Mouse (Mus musculus): ENCODE measurements around the gene Pacsin2. TPM values are rescaled to one million over a fixed set of nuclear protein-coding genes. Genes with fewer than 3 reads are reported as not detected.

The Pacsin2 gene
- polyA plus RNA-seq, 1 experiment from 2014 or later = 43.6 TPM

DNA sequence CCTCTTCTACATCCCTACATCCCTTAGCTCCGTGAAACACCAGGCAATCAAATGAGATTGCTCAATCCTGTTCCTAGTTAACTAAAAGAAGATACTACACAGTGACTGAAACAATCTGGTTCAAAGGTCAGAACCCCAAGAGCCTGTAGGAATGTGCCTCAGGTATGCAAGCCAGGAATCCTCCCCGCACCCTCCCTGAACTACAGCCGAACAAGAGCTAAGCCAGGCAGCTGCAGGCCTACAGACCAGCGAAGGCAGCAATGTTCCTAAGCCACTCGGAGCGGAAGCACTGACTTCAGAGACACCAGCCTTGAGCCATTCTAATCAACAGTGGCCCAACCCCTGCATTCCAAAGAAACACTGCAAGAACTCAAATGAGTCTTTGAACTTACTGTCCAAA is 20.0 kb downstream of the Pacsin2 start:
- no peaks in the 10 kb centered on the region for H3K36me3 ChIP-seq
- H3K4me2 ChIP-seq (replicated peaks) = no peak overlapping the region
- no peak overlapping the region for H3K4me3 ChIP-seq
- no peaks in the 10 kb centered on the region for H3K27me3 ChIP-seq
- peaks cover 10% of the 10 kb centered on the region for H3K4me1 ChIP-seq
- no peak overlapping the region for H3K9ac ChIP-seq (replicated peaks)
- ATAC-seq (ENCODE audit: low FRiP score, low read depth) = no peak
- no peak overlapping the region for H3K27ac ChIP-seq (replicated peaks)
- WGBS = 71% methylated on average over 6 of the region's 6 CpGs
- H3K9me3 ChIP-seq = no peaks in the 10 kb centered on the region

DNA sequence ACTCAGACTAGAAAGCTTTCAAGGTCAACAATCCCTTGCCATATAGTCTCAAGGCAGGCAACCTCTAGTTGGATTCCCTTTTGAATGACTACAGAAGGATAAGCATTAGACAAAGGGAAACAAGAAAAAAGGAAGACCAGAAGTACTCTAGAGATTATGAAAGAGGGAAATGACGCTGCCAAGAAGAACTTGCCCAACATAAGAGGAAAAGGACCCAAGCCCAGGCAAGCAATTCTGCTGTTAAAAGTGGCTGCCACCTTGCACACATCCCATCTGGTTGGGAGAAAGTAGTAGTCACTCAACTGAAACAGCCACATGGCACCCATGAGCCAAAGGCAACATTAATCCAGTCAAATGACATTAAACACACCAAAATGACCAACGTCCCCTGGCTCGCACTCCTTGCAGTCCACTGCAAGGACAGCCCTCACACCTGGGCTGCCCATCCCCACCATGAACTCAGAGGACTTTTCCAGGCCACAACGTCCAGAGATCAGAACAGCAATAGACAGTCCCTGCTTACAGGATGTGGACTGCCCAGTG is 21.8 kb downstream of the Pacsin2 start:
- H3K36me3 ChIP-seq = no peaks in the 10 kb centered on the region
- no peak overlapping the region for H3K4me3 ChIP-seq
- no peak for ATAC-seq (ENCODE audit: low FRiP score, low read depth)
- H3K27ac ChIP-seq (replicated peaks) = no peak overlapping the region
- no peaks in the 10 kb centered on the region for H3K9me3 ChIP-seq
- WGBS = 88% methylated on average over 4 of the region's 4 CpGs
- no peak overlapping the region for H3K9ac ChIP-seq (replicated peaks)
- no peak overlapping the region for H3K4me2 ChIP-seq (replicated peaks)
- no peaks in the 10 kb centered on the region for H3K27me3 ChIP-seq
- H3K4me1 ChIP-seq = peaks cover 8% of the 10 kb centered on the region

GRCm38 (mm10) chr15:83440726-83441125 is 23.7 kb downstream of the Pacsin2 start:
- H3K27me3 ChIP-seq = no peaks in the 10 kb centered on the region
- no peak overlapping the region for H3K9ac ChIP-seq (replicated peaks)
- H3K4me1 ChIP-seq = peaks cover 7% of the 10 kb centered on the region
- H3K36me3 ChIP-seq = no peaks in the 10 kb centered on the region
- ATAC-seq (ENCODE audit: low FRiP score, low read depth) = no peak
- WGBS = 80% methylated on average over 5 of the region's 5 CpGs
- no peaks in the 10 kb centered on the region for H3K9me3 ChIP-seq
- no peak overlapping the region for H3K4me3 ChIP-seq
- no peak overlapping the region for H3K4me2 ChIP-seq (replicated peaks)
- no peak overlapping the region for H3K27ac ChIP-seq (replicated peaks)

- Histone ChIP-seq H3K4me2 (replicated peaks) (no peak overlapping the region), H3K27ac (replicated peaks) (no peak overlapping the region), H3K4me3 (no peak overlapping the region), H3K27me3 (no peaks in the 10 kb centered on the region), H3K9me3 (no peaks in the 10 kb centered on the region), H3K4me1 (0 out of 2 replicates have a peak, but pooled peaks cover 2% of the 10 kb centered on the region), H3K9ac (replicated peaks) (no peak overlapping the region), H3K36me3 (no peaks in the 10 kb centered on the region)
- 80% methylated on average over 9 of the region's 9 CpGs for WGBS
- no peak for ATAC-seq (ENCODE audit: low FRiP score, low read depth)
Observed at GRCm38 (mm10) chr15:83436541-83436940, 27.9 kb downstream of the Pacsin2 start.

DNA sequence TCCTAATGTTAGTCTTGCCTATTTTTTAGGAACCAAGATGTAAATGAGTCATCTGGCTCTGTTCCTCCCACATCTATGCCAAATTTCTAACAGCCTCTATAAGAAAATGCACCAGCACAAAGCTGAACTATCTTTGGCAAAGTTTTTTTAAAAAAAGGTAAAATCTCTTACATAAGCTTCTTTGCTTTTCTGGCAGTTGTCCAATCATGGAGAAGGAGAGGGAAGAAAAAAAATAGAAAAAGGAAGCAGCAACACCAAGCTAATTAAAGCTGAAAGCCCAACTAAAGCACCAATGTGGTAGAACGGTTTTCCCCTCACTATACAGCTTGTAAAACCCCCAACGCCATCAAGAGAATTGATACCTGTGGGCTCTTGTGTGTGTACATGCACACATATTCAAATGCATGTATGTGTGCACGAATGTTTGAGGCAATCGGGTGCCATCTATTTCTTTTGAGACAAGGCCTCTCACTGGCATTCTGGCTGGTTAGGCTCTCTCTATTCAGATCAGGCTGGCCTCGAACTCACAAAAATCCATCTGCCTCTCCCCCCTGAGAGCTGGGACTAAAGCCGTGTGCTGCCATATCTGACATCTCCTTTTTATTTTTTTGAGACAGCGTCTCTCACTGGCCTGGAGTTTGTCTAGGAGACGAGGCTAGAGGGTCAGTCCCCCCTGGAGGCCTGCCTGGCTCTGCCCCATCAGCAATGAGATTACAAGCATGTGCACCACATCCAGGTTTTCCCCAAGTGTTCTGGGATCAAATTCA is 28.9 kb downstream of the Pacsin2 start:
- 85% methylated on average over 8 of the region's 8 CpGs for WGBS

GRCm38 (mm10) chr15:83434692-83435091 is 29.7 kb downstream of the Pacsin2 start:
- ATAC-seq (ENCODE audit: low FRiP score, low read depth) = no peak
- H3K4me1 ChIP-seq = 0 out of 2 replicates have a peak, but pooled peaks cover 2% of the 10 kb centered on the region
- H3K9me3 ChIP-seq = no peaks in the 10 kb centered on the region
- 85% methylated on average over 4 of the region's 4 CpGs for WGBS
- H3K27me3 ChIP-seq = no peaks in the 10 kb centered on the region
- H3K36me3 ChIP-seq = no peaks in the 10 kb centered on the region
- no peak overlapping the region for H3K4me3 ChIP-seq
- H3K9ac ChIP-seq (replicated peaks) = no peak overlapping the region
- no peak overlapping the region for H3K27ac ChIP-seq (replicated peaks)
- H3K4me2 ChIP-seq (replicated peaks) = no peak overlapping the region

More for the DNA sequence above, 28.9 kb downstream of the Pacsin2 start:
- ATAC-seq (ENCODE audit: low FRiP score, low read depth) = no peak
- H3K27me3 ChIP-seq = no peaks in the 10 kb centered on the region
- H3K4me2 ChIP-seq (replicated peaks) = no peak overlapping the region
- no peak overlapping the region for H3K27ac ChIP-seq (replicated peaks)
- H3K4me1 ChIP-seq = 0 out of 2 replicates have a peak, but pooled peaks cover 2% of the 10 kb centered on the region
- no peak overlapping the region for H3K9ac ChIP-seq (replicated peaks)
- H3K9me3 ChIP-seq = no peaks in the 10 kb centered on the region
- no peaks in the 10 kb centered on the region for H3K36me3 ChIP-seq
- H3K4me3 ChIP-seq = no peak overlapping the region

GRCm38 (mm10) chr15:83433344-83433743 is 31.1 kb downstream of the Pacsin2 start:
- 81% methylated on average over 2 of the region's 2 CpGs for WGBS
- Histone ChIP-seq H3K4me3 (no peak overlapping the region), H3K9ac (replicated peaks) (no peak overlapping the region), H3K4me2 (replicated peaks) (no peak overlapping the region), H3K9me3 (no peaks in the 10 kb centered on the region), H3K4me1 (0 out of 2 replicates have a peak, but pooled peaks cover 2% of the 10 kb centered on the region), H3K36me3 (no peaks in the 10 kb centered on the region), H3K27me3 (no peaks in the 10 kb centered on the region), H3K27ac (replicated peaks) (no peak overlapping the region)
- ATAC-seq (ENCODE audit: low FRiP score, low read depth) = no peak

DNA sequence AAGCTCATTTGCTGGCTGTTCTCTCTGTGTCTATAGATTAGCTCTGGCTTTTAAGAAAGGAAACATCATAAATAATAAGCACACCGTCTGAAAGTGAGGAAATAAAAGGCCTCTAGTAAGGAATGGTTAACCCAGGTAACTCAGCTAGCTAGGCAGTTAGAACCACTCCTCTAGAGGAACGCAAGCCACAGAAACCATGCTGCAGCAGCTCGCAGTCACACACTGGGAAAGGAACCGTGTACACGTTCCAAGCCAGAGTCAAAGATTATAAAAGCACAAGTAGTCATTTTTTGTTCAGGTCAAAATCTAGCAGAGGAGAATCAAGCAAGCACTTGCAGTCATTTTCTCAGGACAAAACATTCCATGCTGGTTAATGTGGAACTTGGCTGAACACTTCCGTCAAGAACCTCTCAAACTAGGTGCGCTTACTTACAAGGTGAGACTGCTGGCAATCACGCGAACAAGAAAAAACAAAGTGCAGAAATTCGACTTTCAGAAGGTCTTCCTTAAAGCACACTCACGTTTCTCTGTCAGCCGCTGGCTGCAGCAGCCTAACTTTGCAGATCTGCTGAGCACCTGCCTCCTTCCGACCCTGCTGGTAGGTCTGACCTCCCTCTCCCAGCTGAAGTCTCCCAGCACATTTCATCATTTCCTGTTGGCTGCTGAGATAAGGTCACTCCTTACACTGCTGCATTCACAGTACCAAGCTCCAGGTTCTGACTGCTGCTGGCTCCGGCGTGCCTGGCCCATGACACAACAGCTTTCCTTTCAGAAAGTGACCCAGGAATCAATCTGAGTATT is 32.0 kb downstream of the Pacsin2 start:
- Histone ChIP-seq H3K27ac (replicated peaks) (no peak overlapping the region), H3K4me3 (no peak overlapping the region), H3K4me2 (replicated peaks) (no peak overlapping the region), H3K27me3 (no peaks in the 10 kb centered on the region), H3K9ac (replicated peaks) (no peak overlapping the region), H3K4me1 (0 out of 2 replicates have a peak, but pooled peaks cover 2% of the 10 kb centered on the region), H3K9me3 (no peaks in the 10 kb centered on the region), H3K36me3 (no peaks in the 10 kb centered on the region)
- no peak for ATAC-seq (ENCODE audit: low FRiP score, low read depth)
- WGBS = 73% methylated on average over 15 of the region's 15 CpGs

DNA sequence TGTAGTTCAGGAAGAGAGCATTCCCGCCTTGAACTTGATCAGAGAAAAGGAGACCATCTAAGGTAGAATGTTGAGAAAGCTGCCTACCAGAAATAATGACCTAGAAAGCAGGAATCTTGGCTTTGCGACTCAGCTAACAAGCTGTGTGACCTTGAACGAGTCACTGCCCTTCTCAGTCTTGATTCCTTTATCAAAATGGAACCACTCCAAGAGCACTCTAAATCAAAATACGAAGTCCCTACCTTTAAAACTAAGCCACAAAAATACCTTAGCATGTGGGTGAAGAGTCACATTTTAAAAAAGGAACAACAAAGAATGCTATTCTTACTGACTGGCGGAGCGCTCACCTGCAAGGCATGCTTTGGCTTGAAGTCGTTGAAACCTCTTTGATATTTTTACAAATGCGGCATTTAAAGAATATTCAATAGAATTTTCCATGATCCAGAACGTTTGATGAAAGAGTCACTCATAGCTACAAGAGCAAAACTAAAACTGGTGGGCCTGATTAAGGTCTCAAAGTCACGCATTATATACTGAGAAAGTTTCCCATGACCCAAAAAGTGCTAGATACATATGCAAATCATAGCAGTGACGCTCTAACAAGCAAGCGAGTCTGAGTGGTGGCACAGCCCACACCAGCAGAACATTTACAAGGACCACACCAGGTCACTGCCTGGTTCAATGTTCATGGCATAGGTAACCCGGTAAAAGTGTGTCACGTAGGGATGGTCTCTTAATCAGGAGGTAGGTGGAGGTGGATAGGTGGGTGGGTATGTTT is 33.2 kb downstream of the Pacsin2 start:
- H3K4me1 ChIP-seq = peaks cover 2% of the 10 kb centered on the region; the same call in 1 of the 2 replicates
- no peak overlapping the region for H3K4me3 ChIP-seq
- no peak overlapping the region for H3K27ac ChIP-seq (replicated peaks)
- no peak overlapping the region for H3K9ac ChIP-seq (replicated peaks)
- WGBS = 93% methylated on average over 14 of the region's 14 CpGs
- no peaks in the 10 kb centered on the region for H3K27me3 ChIP-seq
- no peaks in the 10 kb centered on the region for H3K9me3 ChIP-seq
- H3K4me2 ChIP-seq (replicated peaks) = no peak overlapping the region
- no peak for ATAC-seq (ENCODE audit: low FRiP score, low read depth)
- H3K36me3 ChIP-seq = no peaks in the 10 kb centered on the region

DNA sequence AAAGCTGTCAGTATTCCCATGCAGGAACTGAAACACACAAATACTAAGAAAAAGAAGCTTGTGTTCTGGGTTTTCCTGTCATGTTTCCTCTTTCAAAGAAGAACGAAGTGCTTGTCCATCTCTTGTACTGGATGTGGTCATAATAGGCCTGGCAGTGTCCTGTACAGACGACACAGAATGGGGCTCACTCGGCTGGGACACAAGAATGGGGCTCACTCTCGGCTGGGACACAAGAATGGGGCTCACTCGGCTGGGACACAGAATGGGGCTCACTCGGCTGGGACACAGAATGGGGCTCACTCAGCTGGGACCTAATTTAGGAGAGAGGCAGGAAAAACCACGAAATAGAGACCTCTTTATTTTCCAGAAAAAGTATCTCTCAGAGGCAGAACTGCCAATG is 34.0 kb downstream of the Pacsin2 start:
- no peak overlapping the region for H3K9ac ChIP-seq (replicated peaks)
- WGBS = 84% methylated on average over 7 of the region's 7 CpGs
- no peaks in the 10 kb centered on the region for H3K9me3 ChIP-seq
- peaks cover 9% of the 10 kb centered on the region for H3K4me1 ChIP-seq
- no peak for ATAC-seq (ENCODE audit: low FRiP score, low read depth)
- H3K4me2 ChIP-seq (replicated peaks) = no peak overlapping the region
- no peaks in the 10 kb centered on the region for H3K36me3 ChIP-seq
- H3K27ac ChIP-seq (replicated peaks) = no peak overlapping the region
- H3K4me3 ChIP-seq = no peak overlapping the region
- no peaks in the 10 kb centered on the region for H3K27me3 ChIP-seq

DNA sequence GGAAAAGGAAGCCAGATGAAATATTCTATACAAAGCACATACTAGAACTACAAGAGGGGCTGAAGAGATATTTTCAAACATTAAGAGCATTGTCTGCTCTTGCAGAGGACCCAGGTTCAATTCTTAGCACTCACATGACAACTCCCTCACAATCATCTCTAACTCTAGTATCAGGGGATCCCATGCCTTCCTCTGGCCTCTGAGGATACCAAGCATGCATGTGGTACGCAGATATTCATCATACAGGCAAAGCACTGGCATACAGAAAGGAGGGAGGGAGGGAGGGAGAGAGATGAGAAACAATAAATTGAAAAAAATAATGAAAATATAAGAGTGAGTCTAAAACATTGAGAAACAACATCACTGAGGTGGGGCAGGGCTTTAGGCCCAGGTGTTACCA is 35.8 kb downstream of the Pacsin2 start:
- Histone ChIP-seq H3K4me1 (peaks cover 10% of the 10 kb centered on the region), H3K4me2 (replicated peaks) (no peak overlapping the region), H3K27ac (replicated peaks) (no peak overlapping the region), H3K9me3 (no peaks in the 10 kb centered on the region), H3K27me3 (no peaks in the 10 kb centered on the region), H3K4me3 (no peak overlapping the region), H3K9ac (replicated peaks) (no peak overlapping the region), H3K36me3 (no peaks in the 10 kb centered on the region)
- 92% methylated on average over 1 of the region's 1 CpGs for WGBS
- no peak for ATAC-seq (ENCODE audit: low FRiP score, low read depth)
